Mouse (Mus musculus): ENCODE data around the gene Poc1b.

The Poc1b gene

GRCm38 (mm10) chr10:99115471-99116236 is 8.8 kb downstream of the Poc1b start:
- DNase-seq (ENCODE audit: low read depth, low spot score) = no peak

DNA sequence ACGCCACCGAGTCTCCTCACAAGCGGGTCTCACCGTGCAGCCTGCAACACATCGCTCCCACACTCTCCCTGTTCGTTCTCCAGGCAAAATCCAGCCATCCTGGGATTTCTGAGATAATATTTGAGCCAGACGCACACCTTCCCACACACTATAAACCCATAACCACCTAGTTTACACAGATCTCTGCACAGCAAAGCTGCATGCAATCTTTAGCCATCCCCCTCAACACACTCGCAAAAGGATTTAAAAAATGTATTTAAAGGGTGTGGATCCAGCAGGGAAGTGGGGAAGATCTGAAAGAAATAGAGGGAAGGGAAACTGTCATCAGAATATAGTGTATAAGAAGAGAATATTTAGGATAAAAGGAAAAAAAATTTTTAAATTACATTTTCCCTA is 9.4 kb downstream of the Poc1b start:
- no peak for DNase-seq (ENCODE audit: low read depth, low spot score)

GRCm38 (mm10) chr10:99116650-99117615 is 10.1 kb downstream of the Poc1b start:
- DNase-seq (ENCODE audit: low read depth, low spot score) = no peak

GRCm38 (mm10) chr10:99117876-99118275 is 11.0 kb downstream of the Poc1b start:
- DNase-seq (ENCODE audit: low read depth, low spot score) = no peak

DNA sequence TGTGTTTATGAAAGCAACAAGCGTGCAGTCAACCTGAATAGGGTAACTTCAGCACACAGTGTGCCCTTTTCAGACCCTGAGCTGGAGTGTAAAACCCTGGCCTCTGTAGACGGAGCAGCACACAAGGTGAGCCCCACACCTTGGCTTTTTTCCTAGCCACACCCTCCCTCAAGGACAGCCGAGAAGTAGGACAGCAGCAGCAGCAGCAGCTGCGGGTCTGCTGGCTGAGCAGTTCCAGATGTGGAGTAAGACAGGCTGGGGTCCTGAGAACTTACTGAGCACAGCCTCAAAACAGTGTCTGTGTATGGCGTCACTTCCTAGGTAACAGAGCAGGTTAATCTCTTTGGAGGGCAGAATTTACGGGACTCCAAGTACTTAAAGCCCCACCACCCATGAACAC is 11.9 kb downstream of the Poc1b start:
- no peak for DNase-seq (ENCODE audit: low read depth, low spot score)

DNA sequence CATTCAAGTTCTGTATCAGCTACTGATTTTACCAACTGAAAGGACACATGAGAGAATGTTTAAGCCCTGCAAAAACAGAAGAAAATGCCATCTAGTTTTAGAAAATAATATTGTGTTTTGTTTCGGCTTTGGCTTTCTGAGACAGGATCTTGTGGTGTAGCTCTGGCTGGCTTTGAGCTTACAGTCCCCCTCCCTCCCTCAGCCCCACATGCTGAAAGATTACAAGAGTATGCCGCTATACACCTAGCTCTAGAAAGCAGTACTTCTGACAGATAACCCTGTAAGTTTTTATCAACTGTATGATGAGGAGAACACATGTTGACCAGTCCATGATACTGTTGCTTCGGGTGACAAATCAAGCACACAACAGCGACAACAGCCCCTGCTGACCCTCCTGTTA is 12.6 kb downstream of the Poc1b start:
- DNase-seq (ENCODE audit: low read depth, low spot score) = no peak

GRCm38 (mm10) chr10:99126225-99126624 is 19.4 kb downstream of the Poc1b start, which contains the start of gene Phxr2:
Phxr2 (minus strand) TSS chr10:99126325.
- no peak for DNase-seq (ENCODE audit: low read depth, low spot score)

GRCm38 (mm10) chr10:99126954-99127353 is 20.1 kb downstream of the Poc1b start:
- DNase-seq (ENCODE audit: low read depth, low spot score) = no peak

DNA sequence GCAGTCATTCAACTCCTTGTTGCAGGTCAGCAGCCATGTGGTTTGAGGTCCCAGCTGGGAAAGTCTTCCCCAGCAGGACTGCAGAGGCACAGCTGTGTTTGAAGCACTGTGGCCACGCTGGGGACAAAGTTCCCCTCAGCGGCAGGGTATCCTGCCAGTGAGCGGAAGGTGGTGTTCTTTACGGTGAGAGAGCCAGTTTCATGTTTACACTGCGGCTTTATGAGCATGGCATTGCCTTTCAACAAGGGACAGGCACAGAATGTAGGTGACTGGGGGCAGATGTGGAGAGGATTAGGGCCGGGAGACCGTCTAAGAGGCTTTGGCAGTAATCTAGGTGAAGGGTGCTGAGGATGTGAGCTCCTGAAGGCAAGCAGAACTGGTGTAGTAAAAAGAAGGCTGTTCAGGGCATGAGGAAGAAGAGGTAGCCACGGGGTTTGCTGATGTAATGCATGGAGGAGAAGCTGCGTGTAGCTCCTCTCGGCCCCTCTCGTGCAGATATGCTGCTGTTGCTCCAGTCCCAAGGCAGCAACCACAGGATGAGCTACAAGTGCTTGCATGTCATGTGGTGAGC is 20.9 kb downstream of the Poc1b start:
- DNase-seq (ENCODE audit: low read depth, low spot score) = peak; percentile 82

DNA sequence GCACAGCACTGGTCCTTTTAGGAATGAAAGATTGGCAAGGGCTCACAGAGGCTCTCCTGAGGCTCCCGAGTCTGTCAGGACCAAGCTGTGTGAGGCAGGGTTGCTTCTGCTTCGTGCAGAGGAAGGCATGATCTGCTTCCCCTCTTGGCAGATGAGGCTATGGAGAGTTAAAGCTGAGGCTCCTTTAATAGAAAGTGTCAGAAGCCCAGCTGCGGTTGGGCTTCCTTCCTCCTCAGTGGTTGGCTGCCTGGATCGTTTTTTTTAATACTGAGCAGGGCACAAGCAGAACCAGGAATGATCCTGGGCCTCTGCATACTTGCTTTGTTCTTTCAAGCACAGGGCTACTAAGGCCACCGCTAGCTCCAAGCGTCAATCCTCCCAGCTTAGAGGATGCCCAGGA is 23.8 kb downstream of the Poc1b start:
- no peak for DNase-seq (ENCODE audit: low read depth, low spot score)

- DNase-seq (ENCODE audit: low read depth, low spot score) = no peak
Measured at GRCm38 (mm10) chr10:99131298-99131697, 24.5 kb downstream of the Poc1b start.

GRCm38 (mm10) chr10:99132189-99132588 is 25.4 kb downstream of the Poc1b start:
- DNase-seq (ENCODE audit: low read depth, low spot score) = no peak

GRCm38 (mm10) chr10:99132595-99133272 is 25.9 kb downstream of the Poc1b start:
- no peak for DNase-seq (ENCODE audit: low read depth, low spot score)

GRCm38 (mm10) chr10:99133321-99133875 is 26.6 kb downstream of the Poc1b start:
- DNase-seq (ENCODE audit: low read depth, low spot score) = no peak

- DNase-seq (ENCODE audit: low read depth, low spot score) = no peak
Measured at GRCm38 (mm10) chr10:99136337-99136736, 29.5 kb downstream of the Poc1b start.

GRCm38 (mm10) chr10:99145611-99146010 is 38.8 kb downstream of the Poc1b start:
- no peak for DNase-seq (ENCODE audit: low read depth, low spot score)

- DNase-seq (ENCODE audit: low read depth, low spot score) = no peak
Measured at GRCm38 (mm10) chr10:99146596-99146995, 39.8 kb downstream of the Poc1b start.

GRCm38 (mm10) chr10:99150016-99150415 is 43.2 kb downstream of the Poc1b start:
- DNase-seq (ENCODE audit: low read depth, low spot score) = no peak

- DNase-seq (ENCODE audit: low read depth, low spot score) = no peak
Measured at GRCm38 (mm10) chr10:99151580-99151979, 44.7 kb downstream of the Poc1b start.

DNA sequence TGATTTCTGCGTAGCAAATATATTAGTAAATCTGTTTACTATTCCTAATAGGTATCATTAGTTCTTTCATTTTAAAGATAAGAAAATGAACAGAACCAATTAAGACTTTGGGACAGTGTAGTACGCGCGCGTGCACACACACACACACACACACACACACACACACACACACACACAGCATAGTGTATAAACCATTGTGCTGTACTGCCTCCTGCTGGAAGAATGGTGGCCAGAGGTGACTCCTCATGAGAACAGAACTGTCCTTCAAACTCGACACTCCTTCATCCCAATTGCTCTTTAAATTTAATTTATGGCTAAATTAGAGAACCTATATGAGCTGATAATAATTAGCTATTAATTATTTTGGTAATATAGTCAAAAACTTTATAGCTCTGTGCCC is 45.2 kb downstream of the Poc1b start:
- DNase-seq (ENCODE audit: low read depth, low spot score) = peak; percentile 51

DNA sequence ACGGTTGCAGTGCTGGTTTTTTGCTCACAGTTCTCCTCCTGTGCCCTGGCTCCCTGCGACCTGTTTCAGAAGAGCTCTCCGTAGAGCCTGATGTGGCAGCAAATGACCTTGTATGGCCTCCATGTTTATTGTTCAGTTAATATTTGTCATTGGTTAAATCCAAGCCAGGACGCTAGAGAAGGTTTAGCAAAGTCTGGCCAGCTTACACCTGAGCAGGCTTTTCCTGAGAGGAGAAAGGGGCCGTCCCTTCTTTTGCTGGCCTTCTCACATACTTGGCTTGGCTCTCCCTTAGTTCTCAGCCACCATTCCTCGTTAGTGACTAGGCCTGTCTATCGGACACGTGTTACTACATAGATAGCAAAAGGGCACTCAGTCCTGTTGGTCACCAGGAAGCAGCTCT is 47.8 kb downstream of the Poc1b start:
- DNase-seq (ENCODE audit: low read depth, low spot score) = no peak
